Mouse (Mus musculus): ENCODE measurements around the gene Kirrel3.

DNA sequence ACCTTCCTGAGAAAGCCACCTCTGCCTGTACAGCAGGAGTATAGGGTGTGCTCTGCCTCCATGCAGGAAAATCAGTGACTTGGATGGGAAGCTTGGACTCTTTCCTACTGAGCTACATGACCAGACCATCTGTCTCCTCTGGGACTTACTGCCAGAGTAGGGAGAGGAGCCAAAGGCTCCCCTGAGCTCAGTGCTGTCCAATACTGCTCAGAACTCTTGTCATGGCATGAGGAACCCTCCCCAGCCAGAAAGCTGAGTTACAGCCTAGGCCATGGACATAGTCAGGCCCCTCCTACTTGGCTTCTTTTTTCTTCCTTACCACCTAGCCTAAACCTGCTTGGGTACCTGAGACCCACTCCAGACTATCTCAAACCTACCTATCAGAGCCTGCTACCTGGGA, 285.7 kb downstream of the Kirrel3 start:
- TF ChIP-seq CTCF (IDR thresholded peaks at IDR 0.05): no peak
- TF ChIP-seq EP300 (IDR thresholded peaks at IDR 0.05): no peak

Data from lung, postnatal 0 days (tissue).